ENCODE assay signal across 30 mouse cellular contexts in genomic region chr10:100571707-100572106, GRCm38 (mm10). TPM values are rescaled to one million over a fixed set of nuclear protein-coding genes. Genes with fewer than 3 reads are reported as not detected.
DNase-seq lines count a peak whose midpoint lies in the region; ATAC-seq and TF ChIP-seq lines count a peak whose summit lies in the region.
"Had no signal": no experiment of that assay in that cellular context is flagged by ENCODE, and none has a peak within 500 bp of the region (broad histone marks: within the 10 kb centered on the region; RNA-seq: fewer than 3 reads in every experiment).

No protein-coding gene starts in this region.

- no peak overlapping the region for H3K4me3 ChIP-seq in G1E (ENCODE audit: low read depth, low read length)
- H3K4me3 ChIP-seq in cerebellum, adult 2 months (replicated peaks; ENCODE audit: insufficient read depth, low read depth, low read length), result no peak overlapping the region
- H3K4me3 ChIP-seq: gastrocnemius, adult 2 months; hindbrain, embryonic 13.5 days; layer of hippocampus, adult 2 months; myocyte; stomach, embryonic 15.5 days had no signal

- no peak overlapping the region for H3K27ac ChIP-seq in cerebellum, adult 2 months (ENCODE audit: insufficient read depth, low read length)
- H3K27ac ChIP-seq: gastrocnemius, adult 2 months; hindbrain, embryonic 13.5 days; layer of hippocampus, adult 2 months; stomach, embryonic 15.5 days had no signal

- no peaks in the 10 kb centered on the region for H3K9me3 ChIP-seq in G1E (replicated peaks)
- H3K9me3 ChIP-seq: hindbrain, embryonic 13.5 days; stomach, embryonic 15.5 days had no signal

- WGBS in cerebellum, adult 2 months, result 88% methylated on average over 3 of the region's 3 CpGs

- no peaks in the 10 kb centered on the region for H3K27me3 ChIP-seq in G1E (ENCODE audit: insufficient read depth, low read length)
- H3K27me3 ChIP-seq in cerebellum, adult 2 months (ENCODE audit: control insufficient read depth, insufficient read depth, low read length), result no peaks in the 10 kb centered on the region
- H3K27me3 ChIP-seq: hindbrain, embryonic 13.5 days; stomach, embryonic 15.5 days had no signal

- ATAC-seq in G1E (ENCODE audit: extremely low read depth, insufficient number of reproducible peaks, low FRiP score, poor library complexity, severe bottlenecking), result peak; percentile 25; the same call in 1 of the 2 replicates
- ATAC-seq in common myeloid progenitor, adult 5-6 weeks (replicated peaks; ENCODE audit: low read depth, poor library complexity, severe bottlenecking), result peak; percentile 76
- ATAC-seq in megakaryocyte progenitor cell, adult 5-6 weeks (replicated peaks; ENCODE audit: poor library complexity), result peak; percentile 65
- ATAC-seq: CD4-positive, CD25-positive, alpha-beta regulatory T cell, adult 4 months; forebrain, embryonic 16.5 days had no signal

- no peak for TF ChIP-seq CTCF in G1E (IDR thresholded peaks at IDR 0.05; ENCODE audit: low read depth, low read length)
- TF ChIP-seq CTCF in cerebellum, adult 2 months (IDR thresholded peaks at IDR 0.05; ENCODE audit: borderline replicate concordance, insufficient read depth, low read depth, low read length), result no peak

- peaks cover 49% of the 10 kb centered on the region for H3K36me3 ChIP-seq in G1E (replicated peaks)

- no peak for TF ChIP-seq POLR2A in cerebellum, adult 2 months (IDR thresholded peaks at IDR 0.05; ENCODE audit: borderline replicate concordance, insufficient read depth, low read length)

- peak; percentile 25 for DNase-seq in 416B (ENCODE audit: low read depth)
- DNase-seq in G1E (ENCODE audit: low spot score), result no peak
- no peak for DNase-seq in cerebellum, adult 2 months
- DNase-seq in layer of hippocampus, postnatal 14 days (ENCODE audit: low spot score in 2 of 2), result no peak
- no peak for DNase-seq in ovary, postnatal 14 days (ENCODE audit: low spot score)
- DNase-seq: cerebellum, adult 18-20 months; gastrocnemius, adult 2 months; heart, postnatal 10 days; kidney, adult 8-10 months; kidney, postnatal 14 days; lung, postnatal 10 days; midbrain, embryonic 14.5 days had no signal

- peaks cover 27% of the 10 kb centered on the region for H3K4me1 ChIP-seq in G1E (ENCODE audit: insufficient read depth, low read depth, low read length)
- no peaks in the 10 kb centered on the region for H3K4me1 ChIP-seq in cerebellum, adult 2 months (ENCODE audit: control insufficient read depth, insufficient read depth, low read length)
- H3K4me1 ChIP-seq: hindbrain, embryonic 13.5 days; stomach, embryonic 15.5 days had no signal

RNA-seq across cellular contexts. Expression of gene 4930430F08Rik, which starts 18.5 kb away (rescaled TPM):
- total RNA-seq in G1E (2014; fragmentation: Nextera tagmentation) (31.5 and 45.5 TPM in 2 replicates), G1E (2017) (21.0 and 23.3 TPM in 2 replicates)
- polyA plus RNA-seq in G1E (2012), result 3.8 and 5.2 TPM in 2 replicates
- 15.1 and 22.5 TPM in 2 replicates for total RNA-seq in common myeloid progenitor, adult 5-6 weeks (2017)
- 11.4 and 13.3 TPM in 2 replicates for total RNA-seq in megakaryocyte progenitor cell, adult 5-6 weeks (2015)
- 11.6 and 12.2 TPM in 2 replicates for total RNA-seq in megakaryocyte progenitor cell, adult 5-6 weeks (2017)
- 36.6 and 44.5 TPM in 2 replicates for polyA plus RNA-seq in cerebellum, adult 2 months (2012; rRNA removed)
- total RNA-seq in layer of hippocampus, postnatal 14 days (2021), result 10 to 100 TPM; 24.5 to 26.9 TPM

RNA-seq across cellular contexts. Expression of gene 1700017N19Rik, which starts 18.6 kb away (rescaled TPM):
- not detected in 2 replicates for total RNA-seq in G1E (2014; fragmentation: Nextera tagmentation)
- 0.17 TPM in 1 of 2 replicates, not detected in the other for total RNA-seq in G1E (2017)
- not detected in 2 replicates for polyA plus RNA-seq in G1E (2012)
- not detected in 2 replicates for total RNA-seq in common myeloid progenitor, adult 5-6 weeks (2017)
- total RNA-seq in megakaryocyte progenitor cell, adult 5-6 weeks (2015), result not detected in 2 replicates
- total RNA-seq in megakaryocyte progenitor cell, adult 5-6 weeks (2017), result not detected in 2 replicates
- 0.18 TPM in 1 of 2 replicates, not detected in the other for polyA plus RNA-seq in cerebellum, adult 2 months (2012; rRNA removed)
- total RNA-seq in layer of hippocampus, postnatal 14 days (2021), result not detected
- total RNA-seq: adrenal gland, adult 18-20 months; gastrocnemius, adult 2 months; heart, postnatal 10 days; layer of hippocampus, adult 2 months; left cerebral cortex, adult 8-10 months; megakaryocyte, adult 5-6 weeks had no signal
- polyA plus RNA-seq: CD4-positive, CD25-positive, alpha-beta regulatory T cell, adult 4 months; embryonic facial prominence, embryonic 11.5 days; forebrain, embryonic 16.5 days; heart, embryonic 11.5 days; intestine, embryonic 14.5 days; limb, embryonic 11.5 days; liver, embryonic 16.5 days; myocyte; stomach, embryonic 15.5 days; thymus, postnatal 0 days; urinary bladder, adult 2 months had no signal

Comparison
In these comparisons a context has a peak if more than half of its experiments do, and no peak if none do; other contexts are left out.
1. ATAC-seq: peak in every context shown above with its lines; median percentile 76 in common myeloid progenitor, adult 5-6 weeks; 65 in megakaryocyte progenitor cell, adult 5-6 weeks; 25 in G1E.